Mouse (Mus musculus) layer of hippocampus, postnatal 10 days (tissue): ENCODE data around the gene Cenpl. TPM values are rescaled to one million over a fixed set of nuclear protein-coding genes. Genes with fewer than 3 reads are reported as not detected.
A peak's percentile ranks its signal among the peaks of the same experiment; 100 is the strongest.

Source experiments
- DNase-seq, 2 experiments: peaks; one replicate each; pipeline ENCODE4 v3.0.0; 2021; ENCODE audit warnings: low spot score in 2 of 2
- total RNA-seq, 2 experiments: library from RNA; stranded (reverse); gene quantifications; 2 replicates each; pipeline ENCODE4 v1.2.3; 2021

Cenpl gene
- total RNA-seq, 2 experiments from 2014 or later, result 2.9 to 4.3 TPM

DNA sequence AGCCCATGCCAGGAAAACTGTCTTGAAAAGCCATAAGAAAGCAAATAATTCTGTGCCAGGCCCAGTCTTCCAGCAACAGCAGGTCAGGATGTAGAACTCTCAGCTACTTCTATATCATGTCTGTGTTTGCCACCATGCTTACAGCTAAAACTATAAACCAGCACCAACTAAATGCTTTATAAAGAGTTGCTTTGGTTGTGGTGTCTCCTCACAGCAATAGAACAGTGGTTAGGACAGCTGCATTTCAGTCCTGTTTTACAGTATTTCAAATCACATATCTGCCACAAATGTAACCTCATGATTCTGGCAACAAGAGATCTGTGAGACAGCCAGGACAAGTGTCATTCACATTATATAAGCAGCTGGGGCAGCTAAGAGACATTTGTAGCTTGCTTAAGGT lies 29.7 kb upstream of the Cenpl start:
- no peak for DNase-seq

DNA sequence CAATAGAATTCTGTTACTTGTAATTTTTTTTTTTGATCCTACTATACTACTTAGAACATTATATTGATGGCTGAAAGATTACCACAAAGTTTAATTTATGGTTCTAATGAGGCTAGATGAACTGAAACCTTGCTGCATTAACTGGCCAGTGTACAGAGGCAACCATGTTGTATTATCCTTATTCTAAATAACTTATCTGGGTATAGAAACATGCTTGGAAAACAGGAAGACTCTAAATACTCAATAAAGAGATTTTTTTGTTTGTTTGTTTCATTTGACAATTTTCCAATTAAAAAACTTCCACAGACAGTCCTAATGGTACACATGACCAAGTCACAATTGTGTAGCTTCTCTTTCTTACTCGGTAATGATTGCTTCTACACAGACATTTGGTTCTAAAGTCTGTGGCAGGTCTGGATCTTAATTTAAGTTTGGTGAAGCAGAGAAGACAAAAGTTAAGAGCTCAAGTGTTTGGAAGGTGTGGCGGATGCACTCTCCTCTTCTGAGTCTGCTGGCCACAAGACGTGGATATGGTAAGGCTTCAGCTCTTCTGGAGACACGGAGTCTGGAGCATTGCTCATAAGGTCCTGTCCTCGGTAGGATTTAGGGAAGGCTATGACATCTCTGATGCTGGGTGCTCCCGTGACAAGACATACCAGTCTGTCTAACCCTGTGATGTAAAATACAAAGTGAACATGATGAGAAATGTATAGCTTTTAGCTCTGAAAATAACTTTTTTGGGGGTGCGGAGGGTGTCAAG lies 29.1 kb upstream of the Cenpl start:
- DNase-seq, result no peak

DNA sequence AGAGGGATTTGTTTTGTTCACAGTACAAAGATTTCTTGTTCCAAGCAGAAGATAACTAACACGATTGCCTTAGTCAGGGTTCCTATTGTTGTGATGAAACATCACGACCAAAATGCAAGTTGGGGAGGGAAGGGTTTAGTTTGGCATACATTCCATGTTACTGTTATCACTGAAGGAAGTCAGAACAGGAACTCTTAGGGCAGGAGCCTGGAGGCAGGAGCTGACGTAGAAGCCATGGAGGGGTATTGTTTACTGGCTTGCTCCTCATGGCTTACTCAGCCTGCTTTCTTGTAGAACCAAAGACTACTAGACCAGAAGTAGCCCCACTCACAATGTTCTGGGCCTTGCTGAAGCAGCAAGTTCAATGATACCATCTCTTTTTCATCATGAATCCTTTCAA lies 23.5 kb upstream of the Cenpl start:
- no peak for DNase-seq

DNA sequence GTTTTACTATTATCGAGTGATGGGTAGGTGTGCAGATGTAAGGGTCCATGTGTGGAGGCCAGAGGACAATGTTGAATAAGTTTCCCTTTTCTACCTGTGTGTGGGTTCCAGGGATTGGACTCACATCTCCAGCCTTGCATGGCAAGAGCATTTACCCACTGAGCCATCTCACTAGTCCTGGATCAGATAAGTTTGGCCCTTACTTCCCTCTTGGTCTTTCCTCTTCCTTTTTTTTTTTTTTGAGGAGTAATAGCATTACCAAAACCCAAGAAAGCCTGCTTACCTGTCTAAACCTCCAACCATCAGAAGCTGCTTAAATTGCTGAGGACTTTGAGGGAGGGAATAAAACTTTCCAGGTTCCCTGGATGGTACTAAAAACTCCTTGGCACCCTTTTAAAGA lies 13.3 kb upstream of the Cenpl start:
- DNase-seq, result no peak

DNA sequence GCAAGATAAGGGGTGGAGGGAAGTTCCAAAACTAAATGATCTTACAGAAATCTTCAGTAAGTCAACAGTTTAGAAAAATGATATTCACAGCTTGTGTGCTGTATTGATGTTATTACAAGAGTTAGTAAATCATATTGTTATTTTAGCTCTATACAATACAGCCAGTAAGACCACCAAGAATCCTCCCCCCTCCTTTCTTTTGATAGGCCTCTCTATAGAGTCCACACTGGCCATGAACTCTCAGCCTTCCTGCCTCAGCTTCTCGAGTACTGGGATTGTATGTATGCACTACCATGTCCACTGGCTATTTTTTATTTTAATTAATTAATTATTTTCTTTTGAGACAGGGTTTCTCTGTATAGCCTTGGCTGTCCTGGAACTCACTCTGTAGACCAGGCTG lies 7.2 kb upstream of the Cenpl start:
- DNase-seq, result no peak

DNA sequence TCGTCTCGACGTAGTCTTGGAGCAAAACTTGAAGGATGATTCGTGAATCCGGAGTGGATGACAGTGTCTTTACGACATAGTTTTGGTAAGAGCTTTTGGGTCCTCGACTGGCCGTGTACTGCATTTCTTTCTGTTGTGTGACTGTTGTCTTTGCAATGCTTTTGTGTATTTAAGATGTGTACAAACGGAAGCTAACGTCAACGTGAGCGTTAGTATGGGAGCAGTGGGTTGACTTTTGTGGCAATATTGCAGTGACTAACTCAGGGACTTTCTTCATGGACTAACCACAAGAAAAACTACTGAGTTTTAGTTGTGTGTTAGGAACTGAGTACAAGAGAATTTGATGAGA lies 733 bp downstream of the Cenpl start:
- no peak for DNase-seq

DNA sequence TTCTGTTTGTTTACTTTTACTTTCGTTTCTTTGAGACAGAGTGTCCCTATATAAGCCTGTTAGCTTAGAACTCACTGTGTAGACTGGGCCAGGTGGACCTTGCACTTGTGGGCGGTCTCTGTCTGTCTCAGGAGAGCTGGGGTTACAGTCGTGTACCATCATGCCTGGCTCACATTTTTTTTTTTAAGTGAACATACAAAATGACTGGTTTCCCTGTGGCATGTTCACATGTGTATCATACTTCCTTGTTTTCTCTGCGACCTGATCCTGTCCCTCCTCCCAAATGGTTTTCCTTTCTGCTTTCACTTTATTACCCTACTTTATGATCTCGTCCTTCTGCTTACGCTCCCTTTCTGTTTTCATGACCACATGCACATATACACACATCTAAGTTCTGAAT lies 5.7 kb downstream of the Cenpl start:
- DNase-seq, result no peak

DNA sequence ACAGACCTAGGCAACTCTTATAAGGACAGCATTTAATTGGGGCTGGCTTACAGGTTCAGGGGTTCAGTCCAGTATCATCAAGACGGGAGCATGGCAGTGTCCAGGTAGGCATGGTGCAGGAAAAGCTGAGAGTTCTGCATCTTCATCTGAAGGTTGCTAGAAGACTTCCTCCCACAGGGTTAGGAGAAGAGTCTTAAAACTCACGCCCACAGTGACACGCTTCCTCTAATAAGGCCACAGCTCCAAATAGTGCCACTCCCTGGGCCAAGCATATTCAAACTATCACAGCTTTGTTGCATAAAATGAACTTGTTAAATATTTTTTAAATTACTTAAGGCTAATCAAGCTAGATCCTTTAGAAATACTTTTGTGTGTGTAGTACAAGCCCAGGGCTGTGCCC lies 6.7 kb downstream of the Cenpl start:
- DNase-seq, result no peak

DNA sequence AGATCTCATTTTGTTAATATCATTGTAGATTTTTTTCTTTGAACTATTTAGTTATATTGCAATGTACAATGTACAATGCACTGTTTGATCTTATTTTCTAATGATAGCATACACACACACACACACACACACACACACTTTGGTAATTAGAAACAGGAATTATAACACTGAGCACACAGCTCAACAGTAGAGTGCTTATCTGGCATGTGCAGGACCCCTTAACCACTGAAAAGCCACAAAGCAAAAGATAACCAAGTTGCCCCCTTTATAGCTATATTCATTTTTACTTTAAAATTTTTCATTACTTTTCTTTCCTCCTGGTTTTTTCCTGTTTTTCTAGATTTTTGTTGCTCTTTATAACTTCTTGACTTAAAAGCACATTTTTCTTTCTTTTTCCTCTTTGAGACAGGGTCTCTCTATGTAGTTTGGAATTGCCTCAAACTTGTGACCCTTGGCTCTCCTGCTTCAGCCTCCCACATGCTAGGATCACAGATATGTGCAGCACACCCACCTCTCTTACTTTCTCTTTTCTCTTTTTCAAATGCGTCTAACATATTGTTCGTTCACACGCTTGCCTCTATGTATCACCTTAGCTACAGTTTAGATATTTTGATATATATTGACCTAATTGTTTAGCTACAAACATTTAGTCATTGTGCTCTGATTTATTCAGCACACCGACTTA lies 29.4 kb downstream of the Cenpl start:
- no peak for DNase-seq

DNA sequence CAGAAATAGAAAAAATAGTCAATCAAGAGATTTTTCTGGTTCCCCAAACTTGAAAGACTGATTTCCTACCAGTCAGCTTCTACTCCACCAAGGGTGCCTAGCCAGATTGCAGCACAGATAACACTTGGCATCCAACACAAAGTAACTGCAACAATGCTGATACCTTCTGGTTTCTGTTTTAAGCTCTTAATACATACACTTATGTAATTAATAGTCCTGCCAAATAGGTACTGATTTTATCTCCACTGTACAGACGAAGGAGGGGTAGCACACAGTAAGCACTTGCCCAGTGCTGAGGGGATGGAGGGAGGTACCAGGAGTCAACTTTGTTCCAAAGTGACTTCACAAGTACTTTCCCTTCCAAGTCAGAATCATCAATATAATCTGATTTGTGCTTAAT lies 33.3 kb downstream of the Cenpl start:
- DNase-seq, result no peak

DNA sequence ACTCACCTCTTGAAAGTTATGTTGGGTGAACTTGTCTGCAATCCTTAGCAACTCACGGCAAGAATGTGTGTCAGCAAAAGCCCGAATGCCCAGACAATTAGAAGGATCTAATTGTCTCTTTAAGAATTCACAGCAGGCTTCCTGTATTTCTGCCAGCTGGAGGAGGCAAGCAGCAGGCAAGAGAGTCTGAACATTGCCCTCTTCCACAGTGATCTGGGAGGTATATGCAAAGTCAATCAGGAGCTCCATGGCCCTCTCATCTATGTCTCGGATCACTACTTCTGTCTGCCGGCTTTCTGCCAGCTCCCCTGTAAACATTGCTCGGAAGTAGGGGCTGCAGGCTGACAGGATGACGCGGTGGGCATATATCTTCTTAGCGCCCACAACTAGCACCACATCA lies 38.7 kb downstream of the Cenpl start:
- no peak for DNase-seq

DNA sequence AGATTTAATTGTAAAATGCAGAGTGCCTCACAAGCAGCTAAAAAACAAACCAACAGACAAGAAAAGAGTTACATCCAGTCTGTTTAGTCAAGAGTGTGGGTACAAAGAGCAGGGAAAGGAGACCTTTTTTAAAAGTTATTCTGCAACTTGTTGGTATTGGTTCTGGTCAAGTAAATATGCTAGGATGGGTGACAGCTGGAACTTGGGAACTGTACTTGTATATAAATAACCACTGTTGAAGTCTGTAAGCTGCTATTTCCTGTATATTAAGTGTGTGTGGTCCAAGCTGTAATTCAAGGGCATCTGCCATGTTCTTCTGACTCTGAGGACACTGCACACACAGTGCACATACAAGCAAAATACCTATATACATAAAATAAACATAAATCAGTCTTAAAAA lies 44.1 kb downstream of the Cenpl start:
- DNase-seq, result no peak

DNA sequence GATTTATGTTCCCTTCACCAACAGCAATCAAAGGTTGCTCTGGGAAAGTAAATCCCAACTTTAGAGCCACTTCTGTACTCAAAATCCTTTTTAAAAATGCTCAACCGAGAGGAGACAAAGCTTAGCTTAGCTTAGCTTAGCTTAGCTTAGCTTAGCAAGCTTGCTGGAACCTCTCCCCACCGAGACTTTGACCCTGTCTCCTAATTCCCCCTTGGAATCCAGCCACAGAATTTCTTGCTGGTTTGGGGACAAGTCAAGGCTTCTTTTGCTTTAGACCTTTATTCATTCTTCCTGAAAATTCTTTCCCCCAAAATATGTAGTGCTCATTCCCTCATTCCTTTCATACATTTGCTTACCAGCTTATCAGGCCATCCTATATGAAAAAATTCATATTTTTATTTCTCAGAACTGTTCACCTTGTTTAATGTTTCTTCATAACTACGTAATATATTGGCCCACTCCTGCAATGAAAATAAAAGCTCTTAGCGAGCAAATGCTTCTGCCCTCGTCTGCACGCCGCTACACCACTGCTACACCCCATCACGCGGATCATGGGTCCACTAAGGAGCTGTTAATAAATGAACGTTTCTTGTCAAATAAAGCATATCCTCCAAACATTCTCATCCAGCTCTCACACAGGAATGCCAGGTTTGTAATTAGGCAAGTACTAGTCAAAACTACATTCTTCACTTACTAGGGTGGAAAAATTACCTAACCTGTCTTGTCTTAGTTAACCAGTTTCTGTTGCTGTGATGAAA lies 52.3 kb downstream of the Cenpl start:
- DNase-seq, result no peak

DNA sequence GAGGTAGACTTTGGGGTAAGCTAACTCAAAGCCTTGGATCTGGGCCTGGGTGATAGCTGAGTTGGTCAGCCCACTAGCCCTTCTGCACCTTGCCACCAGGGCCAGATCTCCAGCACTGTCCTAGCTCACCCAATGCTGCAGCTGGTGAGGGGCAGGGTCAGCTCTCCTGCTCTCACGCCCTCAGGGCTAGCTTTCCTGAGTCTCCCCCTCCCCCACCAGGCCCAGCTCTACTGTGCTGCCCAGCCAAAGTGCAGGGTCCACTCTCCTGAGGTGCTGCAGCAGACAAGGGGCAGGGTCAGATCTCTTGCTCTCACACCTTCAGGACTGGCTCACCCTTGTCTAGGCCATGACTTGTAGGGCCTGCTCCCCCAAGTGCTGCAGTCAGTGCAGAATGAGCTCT lies 55.9 kb downstream of the Cenpl start:
- DNase-seq, result no peak

DNA sequence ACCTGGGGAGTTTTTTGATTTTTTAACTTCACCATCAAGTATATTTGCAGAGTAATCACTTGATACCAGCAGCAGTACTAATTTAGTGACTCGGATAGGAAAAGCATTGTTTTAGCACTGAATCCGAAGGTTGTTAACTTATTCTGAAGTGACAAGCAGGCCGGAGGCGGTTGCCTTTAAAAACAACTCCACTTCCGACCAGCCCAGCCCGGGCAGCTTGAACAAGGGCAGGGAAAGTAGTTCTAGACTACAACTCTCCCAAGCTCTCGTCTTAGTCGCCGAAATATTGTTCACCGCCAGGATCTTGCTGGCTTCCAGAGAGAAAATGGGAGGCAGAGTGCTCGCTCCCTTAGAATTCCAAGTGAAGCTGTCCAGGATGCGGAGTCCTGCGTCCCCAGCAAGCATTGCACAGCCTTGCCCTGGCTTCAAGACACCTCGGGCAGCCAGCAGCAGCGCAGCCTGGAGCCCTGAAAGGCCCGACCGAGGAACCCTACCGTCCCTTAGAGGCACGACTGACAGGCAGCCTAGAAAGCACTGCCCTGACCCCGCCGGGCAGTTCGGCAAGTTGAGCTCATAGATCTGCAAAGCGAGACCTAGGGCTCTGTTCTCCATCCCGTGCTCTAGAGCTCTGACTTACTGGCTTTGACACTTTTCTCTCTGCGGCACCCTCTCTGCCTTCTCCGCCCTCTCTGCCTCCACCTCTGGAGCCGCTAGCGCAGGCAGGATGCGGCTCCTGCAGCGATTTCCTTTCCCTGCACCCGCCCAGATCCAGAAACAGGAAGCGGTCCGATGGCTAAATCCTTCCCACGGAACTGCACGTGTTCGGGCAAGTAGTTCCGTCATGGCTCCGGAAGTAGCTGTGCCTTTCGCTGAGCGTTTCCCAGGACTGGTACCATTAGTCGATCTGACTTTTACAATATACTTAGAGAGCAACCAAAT lies 60.5 kb downstream of the Cenpl start, which contains the start of gene Klhl20:
Gene Klhl20, minus strand, starts transcription at position 786 of the 939 bp plus-strand sequence.
- DNase-seq, result peak; percentile 98 to 99

Other genes starting within 250 kb of the Cenpl start
- gene Rc3h1, start 164.3 kb upstream of the Cenpl start, total RNA-seq, result 10 to 100 TPM; 39.9 to 40.2 TPM
- gene Serpinc1, start 92.1 kb upstream of the Cenpl start, total RNA-seq, result under 1 TPM; 0.13 to 0.59 TPM
- gene Zbtb37, start 35.9 kb upstream of the Cenpl start, total RNA-seq, result 10 to 100 TPM; 19.8 to 20.0 TPM
- gene Dars2, start 55 bp upstream of the Cenpl start, total RNA-seq, result 10 to 100 TPM; 23.7 to 24.6 TPM
- 10 to 100 TPM; 19.9 to 21.8 TPM for gene Klhl20, start 60.8 kb downstream of the Cenpl start, total RNA-seq
- 10 to 100 TPM; 27.1 to 29.2 TPM for gene Ankrd45, start 72.0 kb downstream of the Cenpl start, total RNA-seq
- not detected for gene Tex50, start 88.6 kb downstream of the Cenpl start, total RNA-seq
- 100 to 1,000 TPM; 214 to 229 TPM for gene Prdx6, start 180.5 kb downstream of the Cenpl start, total RNA-seq